Mouse (Mus musculus) liver, adult (tissue): Measurements from ENCODE around the gene Opn5.

ENCODE experiments used
- GATA4 ChIP-seq: IDR thresholded peaks from 2 replicates; pipeline ENCODE4 v1.6.1; 2014; ENCODE audit warnings: mild to moderate bottlenecking, low read length; ENCODE audit not compliant: insufficient replicate concordance

The Opn5 gene

DNA sequence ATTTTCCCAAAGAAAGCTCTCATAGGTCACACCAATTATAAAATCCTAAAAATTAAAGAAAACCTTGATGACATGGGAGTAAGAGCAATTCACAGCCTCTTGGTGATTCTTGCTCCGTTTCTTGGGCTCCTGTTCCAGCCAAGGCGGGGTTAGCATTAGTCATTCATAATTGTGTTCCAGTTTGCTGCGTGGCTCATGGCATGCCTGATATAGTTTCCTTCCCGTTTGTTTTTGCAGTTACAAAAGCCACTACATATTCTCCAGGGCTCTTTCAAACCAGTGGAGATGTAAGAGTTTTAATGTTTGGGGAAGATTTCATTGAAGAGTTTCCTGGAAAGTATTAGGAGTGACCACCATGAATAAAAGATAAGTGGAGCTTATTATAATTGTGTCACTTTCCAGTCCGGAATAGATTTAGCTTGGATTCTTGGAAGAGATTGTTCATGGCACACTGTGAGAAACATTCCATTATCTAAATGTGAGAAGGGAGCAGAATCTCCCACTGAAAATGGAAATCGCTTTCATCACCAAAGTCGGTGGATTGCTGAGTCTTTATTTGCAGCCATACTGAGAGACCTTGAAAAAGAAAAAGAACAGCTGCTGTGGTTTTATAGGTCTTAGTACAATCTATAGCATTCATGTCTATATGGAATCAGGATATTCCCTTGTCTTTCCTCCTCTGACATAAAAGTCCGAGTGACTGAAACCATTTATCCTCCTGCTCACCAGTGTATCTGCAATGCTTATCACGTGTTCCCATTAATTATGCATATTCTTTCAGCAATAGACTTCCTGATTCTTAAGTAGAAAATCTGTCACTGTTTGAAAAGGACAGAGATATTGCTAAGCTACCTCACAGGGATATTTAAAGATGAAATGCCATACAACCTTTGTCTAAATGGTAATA, 101.6 kb downstream of the Opn5 start:
- TF ChIP-seq GATA4: no peak
